Mouse (Mus musculus): ENCODE data around the gene Pgf.

DNA sequence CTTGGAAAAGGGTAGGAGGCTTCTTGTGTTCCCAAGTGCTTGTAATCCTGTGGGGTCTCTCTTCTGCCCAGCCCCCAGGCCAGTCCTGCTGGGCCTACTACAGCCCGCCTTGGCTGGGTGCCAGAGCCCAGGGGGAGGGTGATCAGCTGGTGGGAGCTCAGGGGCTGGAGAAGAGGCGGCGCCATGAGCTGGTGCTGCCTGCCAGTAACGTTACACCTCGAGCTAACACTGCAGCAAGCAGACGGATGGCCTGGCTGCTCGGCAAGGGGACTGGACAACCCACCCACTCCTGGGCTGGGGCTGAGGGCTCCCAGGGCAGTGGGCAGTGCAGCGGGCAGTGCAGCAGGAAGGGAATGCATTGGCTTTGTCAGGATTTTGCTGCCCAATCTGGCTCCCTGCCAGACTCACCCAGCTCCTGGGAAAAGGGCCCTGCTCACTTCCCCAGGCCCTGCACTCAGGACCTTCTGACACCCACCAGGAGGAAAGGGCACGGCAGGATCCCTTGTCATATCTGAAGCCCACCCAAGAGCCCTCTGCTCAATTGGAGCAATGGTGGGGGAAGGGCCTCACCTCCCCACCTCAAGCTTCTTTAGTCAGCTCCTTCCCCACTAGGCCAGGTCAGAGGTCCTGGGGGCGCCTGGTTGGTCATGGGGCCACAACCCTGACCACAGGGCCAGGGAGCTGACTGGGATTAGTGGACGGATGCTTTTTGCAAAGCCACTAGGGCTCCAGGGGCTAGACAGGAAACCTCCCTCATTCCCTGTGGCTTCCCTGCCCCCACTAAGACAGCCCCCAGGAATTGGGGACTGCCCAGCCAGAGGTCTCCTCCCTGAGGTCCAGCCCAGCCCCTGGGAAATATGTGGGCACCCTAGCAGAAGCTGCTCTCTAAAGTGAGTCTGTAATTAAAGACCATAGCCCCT is 1.4 kb downstream of the Pgf start:
- TF ChIP-seq POLR2A (IDR thresholded peaks at IDR 0.05; ENCODE audit: insufficient read depth, low read length) (no peak), CTCF (IDR thresholded peaks at IDR 0.05; ENCODE audit: low read depth, low read length) (no peak)

Data from ES-Bruce4 (cell line).